Mouse (Mus musculus): Measurements from ENCODE around the gene Igf2bp1. TPM values are rescaled to one million over a fixed set of nuclear protein-coding genes. Genes with fewer than 3 reads are reported as not detected.

Gene Igf2bp1
- polyA plus RNA-seq (2012; rRNA removed; ENCODE audit: low replicate concordance), result 0.01 and 0.04 TPM in 2 replicates

DNA sequence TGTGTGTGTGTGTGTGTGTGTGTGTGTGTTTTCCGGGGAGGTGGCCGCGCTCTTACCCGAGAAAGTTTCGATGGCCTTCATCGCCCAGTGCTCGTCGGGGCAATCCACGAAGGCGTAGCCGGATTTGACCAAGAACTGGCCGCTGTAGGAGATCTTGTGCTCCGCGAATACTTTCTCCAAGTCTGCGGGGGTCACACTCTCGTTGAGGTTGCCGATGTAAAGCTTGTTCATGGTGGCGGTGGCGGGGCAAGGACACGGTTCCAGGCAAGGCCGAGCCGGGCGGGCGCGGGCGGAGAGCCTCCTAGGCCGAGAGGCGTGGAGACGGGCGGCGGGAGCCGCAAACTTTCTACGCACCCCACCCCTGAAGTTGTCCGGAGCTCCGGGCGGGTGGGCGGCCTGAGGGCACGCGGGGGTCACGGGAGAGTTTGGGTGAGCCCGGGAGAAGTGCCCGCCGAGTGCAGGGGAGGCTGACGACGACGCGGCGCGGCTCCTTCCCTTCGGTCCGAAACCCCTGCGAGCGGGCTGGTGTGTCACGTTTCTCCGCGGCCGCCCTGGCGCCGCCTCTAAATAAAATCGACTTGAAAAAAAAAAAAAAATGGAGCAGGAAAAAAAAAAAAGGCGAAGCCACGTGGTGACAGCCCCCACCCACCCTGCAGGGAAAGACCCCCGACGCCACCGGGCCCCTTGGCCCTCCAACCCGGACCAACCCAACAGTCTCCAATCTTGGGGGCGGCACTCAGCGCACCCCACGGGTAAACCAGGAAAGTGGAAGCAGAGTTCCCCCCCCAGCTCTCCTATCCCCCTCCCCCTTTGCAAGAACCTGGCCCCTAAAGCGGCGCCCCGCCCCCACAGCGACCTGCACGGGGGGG is at the start of gene Igf2bp1:
Igf2bp1 (minus strand) TSS at position 538 of the 869 bp plus-strand sequence.

DNA sequence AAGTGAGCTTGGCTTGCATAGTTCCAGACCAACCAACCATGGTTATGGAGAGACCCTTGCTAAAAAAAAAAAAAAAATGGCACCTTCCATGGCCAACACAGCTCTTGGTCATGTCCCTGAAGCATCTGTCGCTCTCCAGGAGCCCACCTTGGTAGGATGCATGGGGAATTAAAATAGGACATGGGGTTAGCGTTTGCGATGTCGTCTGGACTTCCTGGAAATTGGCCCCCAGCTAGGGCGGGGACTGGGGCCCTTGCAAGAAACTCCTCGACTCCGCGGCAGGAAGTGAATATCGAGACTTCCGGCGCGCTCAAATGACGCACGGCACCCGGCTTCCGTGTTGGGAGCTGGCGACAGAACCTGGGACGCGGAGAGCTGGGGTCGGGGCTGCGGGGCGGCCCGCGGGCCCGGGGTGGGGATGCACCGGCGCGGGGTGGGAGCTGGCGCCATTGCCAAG is 28.9 kb upstream of the Igf2bp1 start, which contains the start of gene Snf8:
Snf8 (plus strand) TSS at position 290 of the 457 bp plus-strand sequence.

DNA sequence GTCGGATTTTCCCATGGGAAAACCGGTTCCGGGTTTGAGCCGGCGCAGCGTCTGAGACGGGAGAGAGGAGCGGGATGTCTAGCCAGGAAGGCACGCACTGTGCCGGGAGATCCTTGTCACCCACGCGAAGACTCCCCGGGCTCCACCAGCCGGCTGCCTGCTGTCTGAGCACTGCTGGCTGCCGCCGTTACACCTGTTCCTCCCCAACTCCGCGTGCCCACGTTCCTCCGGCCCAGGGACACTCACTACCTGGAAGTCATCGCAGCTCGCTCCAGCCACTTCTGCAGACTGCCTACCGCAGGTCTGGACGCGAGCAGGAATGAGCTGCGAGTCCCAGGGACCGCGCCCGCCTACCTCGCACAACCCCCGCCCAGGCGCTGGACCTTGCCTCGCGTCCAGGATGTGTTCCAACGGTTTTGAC is 91.2 kb downstream of the Igf2bp1 start, which contains the start of gene B4galnt2:
B4galnt2 (minus strand) TSS at position 321 of the 421 bp plus-strand sequence.

Other genes with a start within 250 kb of the Igf2bp1 start
- gene Phospho1, start 181.4 kb downstream of the Igf2bp1 start, polyA plus RNA-seq (2012; rRNA removed; ENCODE audit: low replicate concordance), result 49.0 and 117 TPM in 2 replicates
- 11.0 and 28.3 TPM in 2 replicates for gene Gngt2, start 168.7 kb downstream of the Igf2bp1 start, polyA plus RNA-seq (2012; rRNA removed; ENCODE audit: low replicate concordance)
- 36.0 and 38.5 TPM in 2 replicates for gene Abi3, start 163.5 kb downstream of the Igf2bp1 start, polyA plus RNA-seq (2012; rRNA removed; ENCODE audit: low replicate concordance)
- gene B4galnt2, start 91.0 kb downstream of the Igf2bp1 start, polyA plus RNA-seq (2012; rRNA removed; ENCODE audit: low replicate concordance), result not detected in 2 replicates
- not detected in 2 replicates for gene Gip, start 18.6 kb upstream of the Igf2bp1 start, polyA plus RNA-seq (2012; rRNA removed; ENCODE audit: low replicate concordance)
- gene Snf8, start 28.9 kb upstream of the Igf2bp1 start, polyA plus RNA-seq (2012; rRNA removed; ENCODE audit: low replicate concordance), result 30.6 and 31.2 TPM in 2 replicates
- gene Ube2z, start 59.4 kb upstream of the Igf2bp1 start, polyA plus RNA-seq (2012; rRNA removed; ENCODE audit: low replicate concordance), result 31.5 and 60.9 TPM in 2 replicates
- gene Atp5g1, start 69.7 kb upstream of the Igf2bp1 start, polyA plus RNA-seq (2012; rRNA removed; ENCODE audit: low replicate concordance), result 207 and 461 TPM in 2 replicates
- gene Calcoco2, start 106.0 kb upstream of the Igf2bp1 start, polyA plus RNA-seq (2012; rRNA removed; ENCODE audit: low replicate concordance), result not detected in 2 replicates
- gene Ttll6, start 127.8 kb upstream of the Igf2bp1 start, polyA plus RNA-seq (2012; rRNA removed; ENCODE audit: low replicate concordance), result 0.05 TPM in 1 of 2 replicates, not detected in the other
- not detected in 2 replicates for gene Hoxb13, start 188.4 kb upstream of the Igf2bp1 start, polyA plus RNA-seq (2012; rRNA removed; ENCODE audit: low replicate concordance)

Measured in subcutaneous adipose tissue, adult 2 months (tissue).